Mouse (Mus musculus) cerebellum, postnatal 25 days (tissue): ENCODE measurements around the gene Gm21885.
A peak's percentile ranks its signal among the peaks of the same experiment; 100 is the strongest.

Experiments used
- DNase-seq, 2 experiments: peaks; one replicate each; pipeline ENCODE4 v3.0.0; 2021; ENCODE audit warnings: mixed read lengths in 2 of 2

The Gm21885 gene

DNA sequence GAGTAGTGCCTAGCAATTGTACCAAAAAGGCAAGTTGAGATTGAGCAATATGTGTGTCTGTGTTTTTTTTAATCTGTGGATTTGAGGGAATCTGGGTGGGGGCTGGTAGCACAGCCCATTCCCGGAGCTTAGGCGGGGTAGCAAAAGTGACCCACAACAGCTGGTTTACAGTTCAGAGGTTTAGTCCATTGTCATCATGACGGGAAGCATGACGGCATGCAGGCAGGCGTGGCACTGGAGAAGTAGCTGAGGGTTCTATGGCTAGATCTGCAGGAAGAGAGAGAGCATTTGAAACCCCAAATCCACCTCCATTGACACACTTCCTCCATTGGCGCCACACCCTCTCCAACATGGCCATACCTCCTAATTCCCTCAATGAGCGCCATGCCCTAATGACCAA lies 11.8 kb upstream of the Gm21885 start:
- DNase-seq: no peak

DNA sequence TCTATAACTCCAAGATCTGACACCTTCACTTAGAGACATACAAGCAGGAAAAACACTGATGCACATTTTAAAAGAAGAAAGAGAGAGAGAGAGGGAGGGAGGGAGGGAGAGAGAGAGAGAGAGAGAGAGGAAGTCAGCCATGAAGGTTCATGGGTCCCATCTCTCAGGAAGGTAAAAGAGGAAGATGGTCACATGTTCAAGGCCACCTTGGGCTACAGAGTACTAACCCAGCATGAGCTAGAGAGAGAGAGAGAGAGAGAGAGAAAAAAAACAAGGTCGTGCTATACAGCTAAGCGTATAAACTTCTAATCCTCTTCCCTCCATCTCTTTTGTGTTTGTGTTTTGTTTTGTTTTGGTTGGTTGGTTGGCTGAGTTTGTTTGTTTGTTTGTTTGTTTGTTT lies 10.7 kb upstream of the Gm21885 start:
- no peak for DNase-seq

DNA sequence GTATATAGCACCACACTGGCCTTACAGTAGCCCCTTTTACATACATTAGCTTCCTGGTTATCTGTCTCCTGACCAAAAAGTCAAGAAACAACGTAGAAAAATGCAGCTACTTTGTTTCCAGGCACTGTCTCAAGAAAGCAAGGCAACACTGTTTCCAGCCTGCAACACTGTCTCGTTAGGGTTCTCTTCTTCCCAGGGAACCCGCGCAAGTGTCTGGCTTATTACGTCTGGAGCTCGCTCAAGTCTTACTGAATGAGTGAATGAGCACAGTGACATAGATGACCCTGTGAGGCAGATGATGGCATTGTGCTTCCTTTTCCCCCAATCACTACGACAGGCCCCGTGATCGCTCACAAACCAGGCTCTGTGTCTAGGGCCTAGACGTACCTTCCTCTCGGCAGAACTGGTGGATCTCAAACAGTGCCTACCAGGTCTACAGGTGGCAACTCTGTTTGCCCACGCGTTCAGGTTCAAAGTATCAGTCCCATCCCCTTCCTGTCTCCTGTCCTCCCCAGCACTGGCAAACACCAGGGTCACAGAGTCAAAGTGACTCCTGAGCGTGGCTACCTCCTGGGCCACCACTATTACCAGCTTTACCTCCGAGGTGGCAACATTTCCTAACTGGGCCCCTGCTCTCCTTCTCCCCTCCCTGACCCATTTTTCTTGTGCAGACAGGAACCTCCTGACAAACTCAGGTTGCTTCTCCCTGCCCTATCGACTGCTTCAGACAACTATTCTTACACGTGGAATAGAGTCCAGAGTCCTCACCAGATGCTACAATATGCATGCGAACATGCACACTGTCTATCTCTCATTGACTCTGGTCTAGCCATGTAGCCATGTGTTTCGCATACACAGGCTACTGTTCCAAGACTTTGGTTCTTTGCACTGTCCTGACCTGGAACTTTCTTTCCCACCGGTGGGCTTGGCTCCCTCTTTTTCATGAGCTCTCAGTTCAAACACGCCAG lies 8.4 kb upstream of the Gm21885 start:
- no peak for DNase-seq

DNA sequence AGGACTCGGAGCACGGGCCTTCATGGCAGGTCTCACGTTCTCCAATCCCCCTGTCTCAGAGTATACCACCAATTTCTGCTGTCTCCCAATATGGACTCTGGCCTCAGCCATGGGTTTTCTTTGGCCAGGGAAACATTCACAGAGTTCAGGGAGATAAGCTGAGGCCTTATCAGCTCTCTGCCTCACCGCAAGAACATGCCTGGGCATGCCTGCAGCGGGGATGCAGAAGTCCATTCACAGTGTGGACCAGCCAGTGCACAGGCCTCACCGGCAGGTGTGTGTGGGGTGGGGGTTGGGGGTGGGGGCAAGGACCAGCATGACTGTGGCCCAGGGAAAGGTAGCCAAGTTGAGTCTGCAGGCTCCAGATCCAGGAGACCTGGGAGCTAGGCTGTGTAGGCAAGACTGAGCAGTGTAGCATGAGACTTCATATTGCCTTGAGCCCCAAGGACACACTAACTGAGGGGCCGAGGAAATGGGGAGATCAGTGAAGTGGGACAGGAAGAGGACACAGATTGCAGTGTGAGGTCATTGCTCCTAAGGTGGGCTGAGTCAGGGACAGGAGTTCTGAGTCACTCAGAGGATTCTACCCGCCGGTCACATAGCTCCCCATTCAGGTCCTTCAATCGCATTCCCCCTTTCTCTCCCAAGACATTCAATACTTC lies 7.3 kb upstream of the Gm21885 start:
- no peak for DNase-seq

DNA sequence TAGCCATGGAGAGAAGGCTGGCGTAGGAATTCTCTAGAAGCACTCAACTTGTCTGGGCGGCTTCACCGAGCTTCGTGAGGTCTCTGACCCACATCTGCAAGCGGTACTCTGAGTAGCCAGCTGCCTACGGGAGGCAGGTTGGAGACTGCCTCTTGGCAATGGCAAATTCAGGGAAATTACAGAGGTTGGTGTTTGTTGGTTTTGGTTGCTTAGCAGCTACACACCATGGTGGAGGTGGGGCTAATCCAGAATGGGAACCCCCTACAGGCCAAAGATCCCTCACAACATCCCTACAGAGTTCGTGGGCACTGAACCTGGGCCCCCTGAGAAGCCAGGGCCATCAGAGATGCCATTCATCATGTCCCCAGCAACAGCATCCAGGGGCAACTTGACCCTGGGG lies 6.4 kb upstream of the Gm21885 start:
- DNase-seq: no peak

DNA sequence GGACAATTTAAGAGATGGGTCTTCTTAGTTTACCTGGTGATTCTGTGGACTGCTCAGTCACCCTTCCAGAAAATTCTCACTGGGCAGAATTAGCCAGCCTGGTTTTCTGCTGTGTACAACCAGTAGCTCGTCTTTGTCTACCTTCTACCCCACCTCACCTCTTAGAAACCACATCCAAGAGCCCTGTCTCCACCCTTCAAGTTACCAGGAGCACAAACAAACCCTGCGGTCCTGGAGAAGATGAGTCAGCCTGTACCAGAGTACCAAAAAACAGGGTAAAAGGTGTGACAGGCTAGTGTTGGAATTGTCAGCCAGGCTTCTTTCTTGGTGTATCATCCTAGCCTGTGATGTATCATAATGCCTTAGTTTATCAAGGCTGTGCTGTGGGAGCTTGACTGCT lies 6.0 kb upstream of the Gm21885 start:
- DNase-seq: no peak

DNA sequence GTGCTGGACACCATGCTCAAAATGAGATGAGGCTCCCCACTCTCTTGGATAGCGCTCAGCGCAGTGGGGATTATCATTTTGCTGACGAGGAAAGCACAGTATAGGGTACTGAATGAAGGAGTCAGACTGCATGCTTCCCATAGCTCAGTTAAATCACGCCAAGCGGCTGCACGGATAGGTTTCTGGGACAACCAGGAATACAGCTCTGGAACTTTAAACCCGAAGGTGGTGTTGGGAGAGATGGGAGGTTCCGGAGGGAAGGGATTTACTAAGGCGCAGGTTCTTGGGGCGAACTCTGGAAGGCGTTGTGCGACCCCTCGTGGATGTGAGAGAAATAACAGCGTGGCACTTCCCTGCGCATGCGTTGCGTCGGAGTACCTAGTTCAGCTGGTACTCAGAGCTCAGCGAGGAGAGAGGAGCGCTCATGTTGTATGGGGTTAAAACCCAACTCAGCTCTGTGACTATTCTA lies 4.8 kb upstream of the Gm21885 start:
- peak; percentile 93 to 94 for DNase-seq

DNA sequence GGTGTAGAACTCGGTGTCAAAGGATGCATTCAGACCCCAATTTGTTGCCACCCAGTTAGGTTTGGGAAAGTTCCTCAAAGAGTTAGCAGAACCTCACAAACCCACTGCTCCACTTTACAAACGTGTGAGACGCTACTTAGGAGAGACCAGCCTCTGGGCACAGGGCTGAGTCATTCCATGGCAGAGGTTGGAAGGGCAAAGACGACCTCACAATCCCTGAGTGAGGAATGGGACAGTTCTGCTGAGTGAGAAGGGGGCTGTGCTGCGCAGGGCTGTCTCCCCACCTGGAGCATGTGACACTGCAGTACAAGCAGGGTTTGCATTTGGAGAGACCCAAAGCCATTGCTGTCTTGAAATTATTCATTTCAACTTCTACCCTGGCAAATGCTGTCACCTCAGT lies 618 bp downstream of the Gm21885 start:
- DNase-seq: no peak

DNA sequence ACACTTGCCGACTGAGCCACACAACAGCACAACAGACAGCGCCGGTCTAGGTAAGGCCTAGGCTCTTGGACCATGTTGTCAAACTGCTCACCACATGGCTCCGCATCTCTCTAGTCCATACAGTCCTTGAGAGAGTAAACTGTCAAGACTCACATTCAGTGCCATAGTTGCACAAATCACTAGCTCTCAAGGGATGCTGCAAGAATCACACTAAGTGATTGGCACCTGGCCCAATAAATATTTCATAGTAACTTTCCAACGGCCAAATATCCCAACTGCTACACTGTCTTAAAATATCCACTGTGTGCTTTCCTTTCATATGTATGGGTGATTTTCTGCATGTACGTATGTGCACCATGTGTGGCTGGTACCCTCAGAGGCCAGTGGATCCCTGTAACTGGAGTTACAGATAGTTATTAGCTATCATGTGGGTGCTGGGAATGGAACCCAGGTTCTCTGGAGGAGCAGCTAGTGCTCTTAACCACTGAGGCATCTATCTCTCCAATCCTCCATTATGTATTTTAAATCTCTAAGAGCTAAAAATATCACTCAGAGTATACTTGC lies 1.9 kb downstream of the Gm21885 start:
- DNase-seq: no peak

DNA sequence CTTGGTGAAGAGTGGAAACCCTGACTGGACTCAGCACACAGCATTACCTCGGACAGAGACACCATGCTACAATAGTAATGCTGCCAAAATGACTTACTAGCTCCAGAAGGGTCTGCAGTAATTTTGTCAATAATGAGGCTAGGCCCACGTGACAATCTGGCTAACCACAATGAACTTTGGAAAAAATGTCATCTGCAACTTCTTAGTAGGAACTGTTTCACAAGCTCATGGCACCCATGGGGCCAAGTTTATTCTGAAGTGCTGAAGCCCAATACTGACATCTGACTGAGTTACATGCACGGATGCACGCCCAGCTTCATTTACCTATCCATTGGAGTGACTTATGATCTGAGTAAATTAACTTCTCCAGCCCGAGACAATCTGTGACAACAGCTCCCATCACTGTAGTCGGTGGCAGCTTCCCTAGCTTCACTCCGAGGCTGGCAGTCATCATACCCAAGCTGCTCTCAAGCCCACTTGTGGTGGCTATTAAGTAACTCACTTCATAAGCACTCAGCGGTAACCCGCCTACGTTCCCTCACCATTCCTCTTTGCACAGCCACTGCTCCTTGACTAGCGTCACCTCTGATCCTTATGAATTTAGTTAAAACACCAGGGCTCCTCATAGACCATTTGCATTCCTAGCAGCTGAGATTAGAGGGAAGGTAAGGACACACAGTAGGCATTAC lies 4.4 kb downstream of the Gm21885 start:
- DNase-seq: no peak

DNA sequence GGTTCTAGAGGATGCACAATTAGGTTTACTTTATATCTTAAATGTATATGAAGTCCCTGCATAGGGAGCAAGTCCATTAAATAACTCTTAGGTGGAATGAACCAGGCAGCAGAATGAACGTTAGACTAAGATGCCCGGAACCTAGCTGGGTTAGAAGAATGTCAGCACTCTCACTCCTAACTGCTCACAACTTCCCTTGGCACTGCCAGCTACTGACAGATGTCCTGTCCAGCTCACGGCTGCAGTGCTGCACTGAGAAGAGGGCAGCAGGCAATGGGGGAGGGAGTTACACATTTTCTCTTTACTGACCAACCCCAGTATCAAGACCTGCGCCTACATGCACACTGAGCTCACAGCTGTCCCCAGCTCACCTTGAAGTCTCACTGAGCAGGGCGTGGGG lies 5.4 kb downstream of the Gm21885 start:
- DNase-seq: no peak

DNA sequence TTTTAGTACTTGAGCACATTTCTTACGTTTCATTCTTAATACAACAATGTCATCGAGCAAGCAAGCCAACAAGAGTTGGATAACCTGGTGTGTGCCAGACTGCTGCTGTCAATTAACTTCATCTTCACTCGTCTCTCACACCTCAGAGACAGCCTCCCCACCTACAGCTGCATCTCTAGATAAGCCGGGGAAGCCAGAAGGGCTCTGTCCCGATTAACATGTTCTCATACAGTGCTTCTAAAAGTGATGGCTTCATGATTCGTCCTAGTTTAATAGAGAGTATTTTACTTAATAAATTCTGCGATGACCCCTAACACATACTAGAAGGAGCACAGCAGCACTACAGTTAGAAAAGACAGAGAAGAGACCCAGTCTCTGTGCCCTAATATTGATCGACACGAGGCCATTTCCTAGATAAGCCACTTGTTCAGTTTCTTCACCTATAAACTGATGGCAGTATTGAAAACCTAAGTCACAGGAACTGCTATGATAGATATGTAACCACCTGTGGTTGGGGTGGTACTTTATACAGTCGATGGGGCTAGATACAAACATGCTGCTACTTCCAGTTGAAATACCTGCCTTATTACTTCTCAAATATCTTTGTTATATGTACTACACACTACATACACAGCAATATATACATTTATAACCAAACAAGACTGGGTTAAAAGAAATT lies 8.5 kb downstream of the Gm21885 start:
- DNase-seq: no peak

DNA sequence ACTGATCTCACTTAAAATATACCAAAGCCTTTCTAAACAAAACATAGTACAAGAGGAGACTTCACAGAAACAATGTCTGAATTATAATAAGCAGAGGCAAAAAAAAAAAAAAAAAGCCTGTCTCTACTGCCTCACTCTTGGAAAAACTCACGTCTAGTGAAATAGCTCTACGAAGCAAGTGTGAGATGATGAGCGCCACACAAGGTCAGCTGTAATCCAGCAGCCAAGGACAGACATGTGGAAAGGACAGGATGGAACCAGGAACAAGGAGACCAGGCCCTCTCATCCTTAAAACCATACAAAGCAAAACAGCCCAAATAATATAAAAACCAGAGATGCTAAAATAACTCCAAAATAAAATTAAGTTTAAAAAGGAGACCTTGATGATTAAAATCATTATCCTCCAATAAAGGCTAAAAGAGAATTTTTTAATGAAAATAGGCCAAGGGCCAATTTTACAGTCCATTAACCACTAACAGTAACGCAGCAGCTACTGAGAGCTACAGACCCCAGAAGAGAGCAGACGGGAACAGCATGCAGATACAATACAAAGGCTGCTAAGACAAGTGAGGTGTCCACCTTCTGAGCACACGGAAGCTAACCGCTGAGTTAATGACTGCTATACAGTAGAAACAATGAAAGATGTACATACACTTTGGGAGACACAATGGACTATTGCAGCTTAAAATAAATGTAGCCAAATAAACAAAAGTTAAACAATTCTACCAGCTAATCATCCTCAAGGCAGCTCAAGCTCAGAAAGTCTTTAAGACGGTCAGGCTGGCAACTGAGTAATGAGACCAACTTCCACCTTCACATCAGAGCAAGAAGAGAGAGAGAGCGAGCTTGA lies 13.5 kb downstream of the Gm21885 start:
- no peak for DNase-seq

DNA sequence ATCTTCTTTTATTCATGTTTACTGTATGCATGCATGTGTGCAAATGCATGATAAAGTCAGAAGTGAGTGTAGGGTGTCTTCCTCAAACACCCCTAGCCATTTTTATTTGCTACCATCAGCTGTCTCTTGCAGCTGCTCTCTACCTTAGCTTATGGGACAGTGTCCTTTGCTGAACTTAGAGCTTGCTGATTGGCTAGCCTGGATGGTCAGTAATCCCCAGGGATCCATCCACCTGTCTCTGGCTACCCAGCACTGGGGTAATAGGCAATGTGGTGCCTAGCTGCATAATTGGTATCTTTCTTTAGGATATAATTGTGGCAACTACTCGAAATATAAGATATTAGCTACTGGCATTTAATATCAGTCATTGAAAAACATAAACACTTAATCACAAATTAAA lies 31.1 kb downstream of the Gm21885 start:
- DNase-seq: no peak

DNA sequence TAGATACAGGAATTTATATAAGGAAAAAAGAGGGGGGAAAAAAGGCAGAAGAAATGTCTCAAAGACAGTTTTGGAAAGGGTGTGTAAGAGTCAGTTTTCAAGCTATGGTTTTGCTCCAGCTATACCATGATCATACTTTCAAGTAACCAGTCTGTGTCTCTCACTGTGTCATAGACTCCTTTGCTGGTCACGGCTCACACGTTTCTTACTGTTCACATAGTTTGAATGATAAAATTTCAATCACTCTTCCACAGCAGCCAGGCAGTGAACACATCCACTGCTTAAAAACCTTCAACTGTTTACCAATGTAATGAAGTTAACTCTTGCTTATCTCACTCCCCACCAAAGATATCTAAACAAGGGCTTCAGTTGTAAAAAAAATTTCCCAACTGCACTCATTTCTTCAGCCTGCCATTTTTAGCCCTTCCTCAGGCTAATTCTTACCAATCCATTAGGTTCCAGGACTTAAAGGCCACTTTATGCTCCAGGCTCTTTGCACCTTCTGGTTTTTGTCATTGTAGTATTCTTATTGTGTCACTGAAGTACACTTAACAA lies 32.5 kb downstream of the Gm21885 start:
- no peak for DNase-seq

DNA sequence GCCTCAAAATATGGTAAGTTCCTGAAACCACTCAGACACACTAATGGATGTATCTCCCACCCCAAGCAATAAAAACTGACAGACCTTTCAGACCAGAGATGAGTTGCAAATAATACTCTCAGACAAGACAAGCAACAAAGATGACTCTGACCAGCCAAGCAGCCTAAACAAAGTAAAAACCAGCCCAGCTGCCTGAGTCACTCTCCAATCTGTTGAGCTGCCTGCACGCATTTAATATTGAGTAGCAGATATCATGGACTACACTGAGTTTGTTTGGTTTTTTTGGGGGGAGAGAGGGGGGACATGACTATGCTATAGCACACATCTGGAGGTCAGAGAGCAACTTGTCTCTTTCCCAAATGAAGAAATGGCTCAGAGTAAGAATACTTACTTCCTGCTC lies 33.6 kb downstream of the Gm21885 start:
- no peak for DNase-seq

DNA sequence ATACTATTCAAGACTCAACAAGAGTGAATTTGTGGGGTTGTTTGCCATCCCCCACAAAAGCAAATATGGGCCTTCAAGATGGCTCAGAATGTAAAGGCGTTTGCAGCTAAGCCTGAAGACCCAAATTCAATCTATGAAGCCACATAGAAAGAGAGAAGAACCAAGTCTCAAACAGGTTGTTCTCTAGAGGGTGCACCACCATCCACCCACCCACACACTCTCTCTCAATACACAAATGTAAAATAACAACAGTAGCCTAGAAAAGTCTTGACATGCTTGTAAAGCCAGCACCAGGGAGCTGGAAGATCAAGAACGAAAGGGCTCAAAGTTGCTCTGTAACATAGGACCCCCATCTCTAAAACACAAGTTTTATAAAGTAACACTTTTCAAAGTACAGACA lies 34.9 kb downstream of the Gm21885 start:
- DNase-seq: no peak

DNA sequence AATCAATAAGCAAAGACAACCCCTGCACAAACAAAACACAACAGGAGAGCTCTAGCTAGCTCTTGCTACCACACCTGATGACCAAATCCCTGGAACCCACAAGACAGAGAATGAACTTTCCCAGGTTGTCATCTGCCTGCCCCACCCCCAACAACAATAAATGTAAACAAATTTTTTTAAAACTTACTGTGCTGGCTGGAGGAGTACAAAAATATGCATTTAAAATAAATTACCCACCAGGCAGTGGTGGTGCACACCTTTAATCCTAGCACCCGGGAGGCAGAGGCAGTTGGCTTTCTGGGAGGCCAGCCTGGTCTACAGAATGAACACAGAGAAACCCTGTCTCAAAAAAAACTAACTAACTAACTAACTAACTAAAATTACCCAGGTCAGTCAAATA lies 35.3 kb downstream of the Gm21885 start:
- DNase-seq: no peak

DNA sequence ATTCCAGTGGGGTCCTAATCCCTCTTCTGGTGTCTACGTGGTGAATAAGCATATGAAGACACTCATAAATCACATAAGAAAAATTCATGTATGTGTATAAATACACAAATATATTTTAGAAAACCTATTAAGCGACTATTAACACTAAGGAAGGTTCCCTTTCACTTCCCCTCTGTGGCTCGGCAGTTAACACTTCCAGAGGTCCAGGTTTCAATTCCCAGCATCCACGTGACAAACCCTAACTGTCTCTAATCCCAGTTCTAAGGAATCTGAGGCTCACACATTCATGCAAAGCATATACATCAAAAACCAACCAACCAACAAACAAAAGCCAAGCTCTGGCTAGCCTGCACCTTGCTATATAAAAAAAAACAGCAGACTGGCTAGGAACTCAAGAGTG lies 35.8 kb downstream of the Gm21885 start:
- no peak for DNase-seq

DNA sequence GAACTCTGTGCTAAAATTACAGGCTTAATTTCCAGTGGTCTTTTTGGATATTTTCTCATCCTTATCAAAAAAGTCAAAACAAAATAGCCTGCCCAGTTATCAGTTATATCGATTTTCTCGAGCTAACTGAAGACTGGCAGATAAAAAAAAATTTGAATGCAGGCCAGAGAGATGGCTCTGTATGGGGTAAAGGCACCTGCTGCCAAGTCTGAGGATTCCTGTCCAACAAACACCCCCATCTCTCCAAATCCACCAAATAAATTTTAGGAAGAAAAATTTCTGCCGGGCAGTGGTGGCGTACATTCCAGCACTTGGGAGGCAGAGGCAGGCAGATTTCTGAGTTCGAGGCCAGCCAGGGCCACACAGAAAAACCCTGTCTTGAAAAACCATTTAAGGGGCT lies 36.4 kb downstream of the Gm21885 start:
- peak in 1 of 2 experiments; percentile 21 for DNase-seq
